Mouse (Mus musculus): Measurements from ENCODE around the gene Slx4ip.

The Slx4ip gene

GRCm38 (mm10) chr2:136947937-136948336 is 56.9 kb downstream of the Slx4ip start:
- DNase-seq (ENCODE audit: low spot score): peak; percentile 70

GRCm38 (mm10) chr2:136952238-136952637 is 61.2 kb downstream of the Slx4ip start:
- no peak for DNase-seq (ENCODE audit: low spot score)

- peak; percentile 66 for DNase-seq (ENCODE audit: low spot score)
These were observed 64.9 kb downstream of the Slx4ip start for GRCm38 (mm10) chr2:136955726-136956571.

- DNase-seq (ENCODE audit: low spot score): no peak
These were observed 67.7 kb downstream of the Slx4ip start for GRCm38 (mm10) chr2:136958697-136959096.

GRCm38 (mm10) chr2:136975774-136976173 is 84.8 kb downstream of the Slx4ip start:
- peak; percentile 52 for DNase-seq (ENCODE audit: low spot score)

GRCm38 (mm10) chr2:136979056-136979772 is 88.2 kb downstream of the Slx4ip start:
- no peak for DNase-seq (ENCODE audit: low spot score)

GRCm38 (mm10) chr2:136981062-136981879 is 90.3 kb downstream of the Slx4ip start:
- no peak for DNase-seq (ENCODE audit: low spot score)

- DNase-seq (ENCODE audit: low spot score): peak; percentile 27
These were observed 92.9 kb downstream of the Slx4ip start for GRCm38 (mm10) chr2:136983959-136984358.

GRCm38 (mm10) chr2:136985998-136986730 is 95.1 kb downstream of the Slx4ip start:
- DNase-seq (ENCODE audit: low spot score): no peak

- DNase-seq (ENCODE audit: low spot score): no peak
These were observed 102.1 kb downstream of the Slx4ip start for GRCm38 (mm10) chr2:136993116-136993515.

- DNase-seq (ENCODE audit: low spot score): peak; percentile 63
These were observed 106.1 kb downstream of the Slx4ip start for GRCm38 (mm10) chr2:136997104-136997503.

GRCm38 (mm10) chr2:137002031-137002430 is 111.0 kb downstream of the Slx4ip start:
- no peak for DNase-seq (ENCODE audit: low spot score)

GRCm38 (mm10) chr2:137006656-137007055 is 115.6 kb downstream of the Slx4ip start:
- DNase-seq (ENCODE audit: low spot score): peak; percentile 17

- DNase-seq (ENCODE audit: low spot score): no peak
These were observed 121.0 kb downstream of the Slx4ip start for GRCm38 (mm10) chr2:137011980-137012379.

- DNase-seq (ENCODE audit: low spot score): peak; percentile 85
These were observed 122.1 kb downstream of the Slx4ip start for GRCm38 (mm10) chr2:137013151-137013550.

- DNase-seq (ENCODE audit: low spot score): peak; percentile 87
These were observed 122.9 kb downstream of the Slx4ip start for GRCm38 (mm10) chr2:137013811-137014350.

- no peak for DNase-seq (ENCODE audit: low spot score)
These were observed 123.4 kb downstream of the Slx4ip start for GRCm38 (mm10) chr2:137014423-137014822.

- no peak for DNase-seq (ENCODE audit: low spot score)
These were observed 153.1 kb downstream of the Slx4ip start for GRCm38 (mm10) chr2:137044122-137044521.

GRCm38 (mm10) chr2:137049367-137049766 is 158.3 kb downstream of the Slx4ip start:
- peak; percentile 85 for DNase-seq (ENCODE audit: low spot score)

GRCm38 (mm10) chr2:137049906-137050305 is 158.9 kb downstream of the Slx4ip start:
- peak; percentile 62 for DNase-seq (ENCODE audit: low spot score)

- DNase-seq (ENCODE audit: low spot score): no peak
These were observed 172.8 kb downstream of the Slx4ip start for GRCm38 (mm10) chr2:137063829-137064228.
